Mouse (Mus musculus) forebrain, embryonic 10.5 days (tissue): ENCODE measurements around the gene Tle3. TPM values are rescaled to one million over a fixed set of nuclear protein-coding genes. Genes with fewer than 3 reads are reported as not detected.

Experiments
- DNase-seq: peaks from one replicate; pipeline ENCODE4 v3.0.0-alpha.2; 2017; ENCODE audit warnings: low spot score; ENCODE audit errors: extremely low spot score
- H3K27ac ChIP-seq: fragments of 300-500 bp; sonication (generic); 2 replicates; pipeline ENCODE4 v1.5.1; 2016; ENCODE audit warnings: mild to moderate bottlenecking
- H3K27me3 ChIP-seq: fragments of 300-500 bp; sonication (generic); 2 replicates; pipeline ENCODE4 v1.6.1; 2016; ENCODE audit warnings: mild to moderate bottlenecking; ENCODE audit not compliant: poor library complexity, severe bottlenecking
- H3K36me3 ChIP-seq: fragments of 300-500 bp; sonication (generic); replicated peaks from 2 replicates; pipeline ENCODE4 v1.6.1; 2016; ENCODE audit warnings: mild to moderate bottlenecking, moderate library complexity
- H3K4me1 ChIP-seq: fragments of 300-500 bp; sonication (generic); 2 replicates; pipeline ENCODE4 v1.6.1; 2016
- H3K4me3 ChIP-seq: fragments of 300-500 bp; sonication (generic); 2 replicates; pipeline ENCODE4 v1.5.1; 2016; ENCODE audit warnings: mild to moderate bottlenecking, moderate library complexity
- H3K9me3 ChIP-seq: fragments of 300-500 bp; sonication (generic); 2 replicates; pipeline ENCODE4 v1.6.1; 2016; ENCODE audit warnings: mild to moderate bottlenecking, moderate library complexity
- WGBS: fragments of 180-500 bp; shearing (Covaris S2); methylation state at CpG from one replicate; pipeline ENCODE4 v1.1.7; 2016; 5-methylcytosine and 5-hydroxymethylcytosine counted together
- polyA plus RNA-seq: library from polyadenylated mRNA; unstranded; fragments of >200 nt; fragmentation: Nextera tagmentation; extraction: Ambion mirVana; gene quantifications from 2 replicates; pipeline ENCODE4 v1.2.1, GENCODE M21; 2016

The Tle3 gene
- polyA plus RNA-seq, 1 experiment from 2014 or later, result 43.4 TPM

- H3K4me1 ChIP-seq, result peaks cover 46% of the 10 kb centered on the region
Observed at GRCm38 (mm10) chr9:61436104-61436503, 63.9 kb downstream of the Tle3 start.

GRCm38 (mm10) chr9:61436761-61437160, 64.6 kb downstream of the Tle3 start:
- Histone ChIP-seq H3K9me3 (no peaks in the 10 kb centered on the region), H3K4me3 (no peak overlapping the region), H3K27me3 (peaks cover 75% of the 10 kb centered on the region), H3K27ac (no peak overlapping the region), H3K36me3 (no peaks in the 10 kb centered on the region), H3K4me1 (peaks cover 53% of the 10 kb centered on the region)
- no peak for DNase-seq
- WGBS, result 90% methylated on average over 6 of the region's 6 CpGs

More at GRCm38 (mm10) chr9:61436104-61436503, 63.9 kb downstream of the Tle3 start:
- no peaks in the 10 kb centered on the region; the same call in 1 of the 2 replicates for H3K9me3 ChIP-seq
- H3K36me3 ChIP-seq, result no peaks in the 10 kb centered on the region
- no peak for DNase-seq
- no peak overlapping the region for H3K4me3 ChIP-seq
- 91% methylated on average over 2 of the region's 2 CpGs for WGBS
- peaks cover 74% of the 10 kb centered on the region for H3K27me3 ChIP-seq
- H3K27ac ChIP-seq, result no peak overlapping the region

GRCm38 (mm10) chr9:61439092-61439491, 66.9 kb downstream of the Tle3 start:
- Histone ChIP-seq H3K9me3 (no peaks in the 10 kb centered on the region), H3K4me3 (no peak overlapping the region), H3K36me3 (no peaks in the 10 kb centered on the region), H3K4me1 (peaks cover 67% of the 10 kb centered on the region), H3K27ac (no peak overlapping the region), H3K27me3 (peaks cover 66% of the 10 kb centered on the region)
- no peak for DNase-seq
- WGBS, result 72% methylated on average over 6 of the region's 6 CpGs

- H3K9me3 ChIP-seq, result no peaks in the 10 kb centered on the region
- H3K27ac ChIP-seq, result no peak overlapping the region
- no peaks in the 10 kb centered on the region for H3K36me3 ChIP-seq
- peaks cover 70% of the 10 kb centered on the region for H3K27me3 ChIP-seq
- DNase-seq, result no peak
- WGBS, result 81% methylated on average over 2 of the region's 2 CpGs
- H3K4me1 ChIP-seq, result peaks cover 64% of the 10 kb centered on the region
- no peak overlapping the region for H3K4me3 ChIP-seq
Observed at GRCm38 (mm10) chr9:61439979-61440378, 67.8 kb downstream of the Tle3 start.

- WGBS, result 71% methylated on average over 11 of the region's 11 CpGs
- Histone ChIP-seq H3K27me3 (peaks cover 62% of the 10 kb centered on the region), H3K27ac (no peak overlapping the region), H3K9me3 (no peaks in the 10 kb centered on the region), H3K36me3 (no peaks in the 10 kb centered on the region), H3K4me1 (peaks cover 65% of the 10 kb centered on the region), H3K4me3 (no peak overlapping the region)
- DNase-seq, result no peak
Observed at GRCm38 (mm10) chr9:61441206-61441913, 69.2 kb downstream of the Tle3 start.

GRCm38 (mm10) chr9:61442951-61443630, 70.9 kb downstream of the Tle3 start:
- Histone ChIP-seq H3K4me3 (no peak overlapping the region), H3K27ac (0 out of 2 replicates have a peak overlapping the region, but pooled peaks have one; percentile 22), H3K9me3 (no peaks in the 10 kb centered on the region), H3K27me3 (peaks cover 61% of the 10 kb centered on the region), H3K36me3 (no peaks in the 10 kb centered on the region), H3K4me1 (peaks cover 76% of the 10 kb centered on the region)
- WGBS, result 52% methylated on average over 5 of the region's 5 CpGs
- DNase-seq, result no peak

- Histone ChIP-seq H3K9me3 (no peaks in the 10 kb centered on the region), H3K27me3 (peaks cover 57% of the 10 kb centered on the region), H3K27ac (no peak overlapping the region; the same call in 1 of the 2 replicates), H3K36me3 (no peaks in the 10 kb centered on the region), H3K4me3 (no peak overlapping the region), H3K4me1 (peaks cover 67% of the 10 kb centered on the region)
- WGBS, result 78% methylated on average over 2 of the region's 2 CpGs
- no peak for DNase-seq
Observed at GRCm38 (mm10) chr9:61445151-61445550, 73.0 kb downstream of the Tle3 start.

GRCm38 (mm10) chr9:61445711-61446222, 73.6 kb downstream of the Tle3 start:
- Histone ChIP-seq H3K36me3 (no peaks in the 10 kb centered on the region), H3K4me1 (peaks cover 66% of the 10 kb centered on the region), H3K9me3 (no peaks in the 10 kb centered on the region), H3K27ac (peak overlapping the region; percentile 72), H3K4me3 (no peak overlapping the region), H3K27me3 (peaks cover 58% of the 10 kb centered on the region)
- 4% methylated on average over 5 of the region's 5 CpGs for WGBS
- no peak for DNase-seq

GRCm38 (mm10) chr9:61446965-61447364, 74.8 kb downstream of the Tle3 start:
- Histone ChIP-seq H3K4me3 (no peak overlapping the region), H3K9me3 (no peaks in the 10 kb centered on the region), H3K36me3 (no peaks in the 10 kb centered on the region), H3K27ac (0 out of 2 replicates have a peak overlapping the region, but pooled peaks have one; percentile 72), H3K27me3 (peaks cover 66% of the 10 kb centered on the region), H3K4me1 (peaks cover 54% of the 10 kb centered on the region)
- WGBS, result 76% methylated on average over 2 of the region's 2 CpGs
- DNase-seq, result no peak

- Histone ChIP-seq H3K27me3 (peaks cover 71% of the 10 kb centered on the region), H3K36me3 (no peaks in the 10 kb centered on the region), H3K4me1 (peaks cover 32% of the 10 kb centered on the region), H3K4me3 (no peak overlapping the region), H3K27ac (no peak overlapping the region), H3K9me3 (no peaks in the 10 kb centered on the region)
- WGBS, result 78% methylated on average over 5 of the region's 5 CpGs
- no peak for DNase-seq
Observed at GRCm38 (mm10) chr9:61449363-61449904, 77.3 kb downstream of the Tle3 start.

GRCm38 (mm10) chr9:61452081-61452480, 79.9 kb downstream of the Tle3 start:
- no peaks in the 10 kb centered on the region for H3K9me3 ChIP-seq
- 78% methylated on average over 1 of the region's 1 CpGs for WGBS
- H3K27ac ChIP-seq, result no peak overlapping the region
- H3K4me1 ChIP-seq, result peaks cover 20% of the 10 kb centered on the region
- no peaks in the 10 kb centered on the region for H3K36me3 ChIP-seq
- no peak for DNase-seq
- no peak overlapping the region for H3K4me3 ChIP-seq
- peaks cover 84% of the 10 kb centered on the region for H3K27me3 ChIP-seq

GRCm38 (mm10) chr9:61455861-61456261, 83.7 kb downstream of the Tle3 start:
- no peak for DNase-seq
- H3K4me3 ChIP-seq, result no peak overlapping the region
- H3K27me3 ChIP-seq, result peaks cover 93% of the 10 kb centered on the region
- H3K9me3 ChIP-seq, result no peaks in the 10 kb centered on the region
- 82% methylated on average over 6 of the region's 6 CpGs for WGBS
- no peaks in the 10 kb centered on the region for H3K36me3 ChIP-seq
- H3K27ac ChIP-seq, result 0 out of 2 replicates have a peak overlapping the region, but pooled peaks have one; percentile 30
- H3K4me1 ChIP-seq, result peaks cover 32% of the 10 kb centered on the region
